Mouse (Mus musculus) intestine, embryonic 15.5 days (tissue): ENCODE data around the gene Xrcc4. TPM values are rescaled to one million over a fixed set of nuclear protein-coding genes. Genes with fewer than 3 reads are reported as not detected.

Source experiments
- ATAC-seq: fragments of 200-750 bp; cut with Nextera tagmentation; 2 replicates; pipeline ENCODE4 v1.8.0; 2017; ENCODE audit warnings: moderate TSS enrichment, moderate library complexity
- H3K27ac ChIP-seq: fragments of 300-500 bp; sonication (generic); 2 replicates; pipeline ENCODE4 v1.5.1; 2015; ENCODE audit warnings: mild to moderate bottlenecking, inconsistent platforms
- H3K27me3 ChIP-seq: fragments of 300-500 bp; sonication (generic); replicated peaks from 2 replicates; pipeline ENCODE4 v1.6.1; 2015; ENCODE audit warnings: inconsistent platforms
- H3K36me3 ChIP-seq: fragments of 300-500 bp; sonication (generic); 2 replicates; pipeline ENCODE4 v1.6.1; 2015; ENCODE audit warnings: inconsistent platforms
- H3K4me1 ChIP-seq: fragments of 300-500 bp; sonication (generic); replicated peaks from 2 replicates; pipeline ENCODE4 v1.6.1; 2015; ENCODE audit warnings: inconsistent platforms
- H3K4me2 ChIP-seq: fragments of 300-500 bp; sonication (generic); replicated peaks from 2 replicates; pipeline ENCODE4 v1.6.1; 2015; ENCODE audit warnings: mild to moderate bottlenecking, inconsistent platforms
- H3K4me3 ChIP-seq: fragments of 300-500 bp; sonication (generic); replicated peaks from 2 replicates; pipeline ENCODE4 v1.5.1; 2015; ENCODE audit warnings: inconsistent platforms
- H3K9ac ChIP-seq: fragments of 300-500 bp; sonication (generic); 2 replicates; pipeline ENCODE4 v1.6.1; 2015; ENCODE audit warnings: inconsistent platforms
- H3K9me3 ChIP-seq: fragments of 300-500 bp; sonication (generic); 2 replicates; pipeline ENCODE4 v1.6.1; 2016; ENCODE audit warnings: inconsistent platforms
- WGBS: fragments of 180-500 bp; shearing (Covaris S2); methylation state at CpG from one replicate; pipeline ENCODE4 v1.1.7; 2015; 5-methylcytosine and 5-hydroxymethylcytosine counted together
- polyA plus RNA-seq: library from polyadenylated mRNA; unstranded; fragments of >200 nt; fragmentation: Nextera tagmentation; extraction: Ambion mirVana; gene quantifications from 2 replicates; pipeline ENCODE4 v1.2.1, GENCODE M21; 2015

Gene Xrcc4
- polyA plus RNA-seq, 1 experiment from 2014 or later = 15.2 TPM

GRCm38 (mm10) chr13:89854139-89854538 lies 235.3 kb downstream of the Xrcc4 start:
- H3K4me3 ChIP-seq = no peak overlapping the region
- H3K27me3 ChIP-seq = no peaks in the 10 kb centered on the region
- H3K27ac ChIP-seq = no peak overlapping the region
- H3K9me3 ChIP-seq = no peaks in the 10 kb centered on the region
- no peak overlapping the region for H3K4me2 ChIP-seq
- no peaks in the 10 kb centered on the region for H3K4me1 ChIP-seq
- H3K9ac ChIP-seq = no peak overlapping the region
- H3K36me3 ChIP-seq = no peaks in the 10 kb centered on the region
- 69% methylated on average over 5 of the region's 5 CpGs for WGBS
- no peak for ATAC-seq

GRCm38 (mm10) chr13:89850746-89851145 lies 238.7 kb downstream of the Xrcc4 start:
- Histone ChIP-seq H3K27ac (no peak overlapping the region), H3K4me1 (no peaks in the 10 kb centered on the region), H3K4me3 (no peak overlapping the region), H3K4me2 (no peak overlapping the region), H3K9ac (no peak overlapping the region), H3K36me3 (no peaks in the 10 kb centered on the region), H3K9me3 (no peaks in the 10 kb centered on the region), H3K27me3 (no peaks in the 10 kb centered on the region)
- WGBS = 87% methylated on average over 2 of the region's 2 CpGs
- no peak for ATAC-seq

GRCm38 (mm10) chr13:89849955-89850354 lies 239.5 kb downstream of the Xrcc4 start:
- H3K4me2 ChIP-seq = no peak overlapping the region
- WGBS = 85% methylated on average over 1 of the region's 1 CpGs
- no peaks in the 10 kb centered on the region for H3K27me3 ChIP-seq
- no peaks in the 10 kb centered on the region for H3K4me1 ChIP-seq
- H3K4me3 ChIP-seq = no peak overlapping the region
- H3K36me3 ChIP-seq = no peaks in the 10 kb centered on the region
- H3K9ac ChIP-seq = no peak overlapping the region
- ATAC-seq = no peak
- no peak overlapping the region for H3K27ac ChIP-seq
- no peaks in the 10 kb centered on the region for H3K9me3 ChIP-seq

GRCm38 (mm10) chr13:89838635-89839034 lies 250.8 kb downstream of the Xrcc4 start:
- no peaks in the 10 kb centered on the region for H3K27me3 ChIP-seq
- no peak overlapping the region for H3K4me2 ChIP-seq
- H3K9ac ChIP-seq = no peak overlapping the region
- H3K36me3 ChIP-seq = no peaks in the 10 kb centered on the region
- ATAC-seq = no peak
- no peak overlapping the region for H3K4me3 ChIP-seq
- no peaks in the 10 kb centered on the region for H3K4me1 ChIP-seq
- no peaks in the 10 kb centered on the region for H3K9me3 ChIP-seq
- 89% methylated on average over 3 of the region's 3 CpGs for WGBS
- H3K27ac ChIP-seq = no peak overlapping the region

- H3K9me3 ChIP-seq = no peaks in the 10 kb centered on the region
- no peaks in the 10 kb centered on the region for H3K36me3 ChIP-seq
- WGBS = 90% methylated on average over 3 of the region's 3 CpGs
- no peak overlapping the region for H3K27ac ChIP-seq
- no peak overlapping the region for H3K4me3 ChIP-seq
- no peaks in the 10 kb centered on the region for H3K27me3 ChIP-seq
- no peak overlapping the region for H3K9ac ChIP-seq
- H3K4me2 ChIP-seq = no peak overlapping the region
- no peaks in the 10 kb centered on the region for H3K4me1 ChIP-seq
- no peak for ATAC-seq
Measured at GRCm38 (mm10) chr13:89834485-89834884, 254.9 kb downstream of the Xrcc4 start.

- Histone ChIP-seq H3K36me3 (no peaks in the 10 kb centered on the region), H3K9ac (no peak overlapping the region), H3K27me3 (no peaks in the 10 kb centered on the region), H3K4me2 (no peak overlapping the region), H3K27ac (no peak overlapping the region), H3K4me3 (no peak overlapping the region), H3K9me3 (no peaks in the 10 kb centered on the region), H3K4me1 (no peaks in the 10 kb centered on the region)
- no peak for ATAC-seq
- WGBS = 50% methylated on average over 2 of the region's 2 CpGs
Measured at GRCm38 (mm10) chr13:89833053-89833670, 256.2 kb downstream of the Xrcc4 start.

- H3K9me3 ChIP-seq = no peaks in the 10 kb centered on the region
- H3K4me1 ChIP-seq = no peaks in the 10 kb centered on the region
- no peaks in the 10 kb centered on the region for H3K36me3 ChIP-seq
- H3K9ac ChIP-seq = no peak overlapping the region
- H3K27ac ChIP-seq = no peak overlapping the region
- no peak for ATAC-seq
- no peak overlapping the region for H3K4me2 ChIP-seq
- 64% methylated on average over 3 of the region's 3 CpGs for WGBS
- no peak overlapping the region for H3K4me3 ChIP-seq
- no peaks in the 10 kb centered on the region for H3K27me3 ChIP-seq
Measured at GRCm38 (mm10) chr13:89828429-89828970, 260.9 kb downstream of the Xrcc4 start.

- Histone ChIP-seq H3K4me1 (no peaks in the 10 kb centered on the region), H3K9ac (no peak overlapping the region), H3K36me3 (no peaks in the 10 kb centered on the region), H3K4me2 (no peak overlapping the region), H3K9me3 (no peaks in the 10 kb centered on the region), H3K27me3 (no peaks in the 10 kb centered on the region), H3K4me3 (no peak overlapping the region), H3K27ac (no peak overlapping the region)
- 66% methylated on average over 2 of the region's 2 CpGs for WGBS
- ATAC-seq = no peak
Measured at GRCm38 (mm10) chr13:89827838-89828237, 261.6 kb downstream of the Xrcc4 start.

GRCm38 (mm10) chr13:89814543-89814942 lies 274.9 kb downstream of the Xrcc4 start:
- Histone ChIP-seq H3K9ac (no peak overlapping the region), H3K4me1 (no peaks in the 10 kb centered on the region), H3K27me3 (no peaks in the 10 kb centered on the region), H3K4me2 (no peak overlapping the region), H3K4me3 (no peak overlapping the region), H3K9me3 (no peaks in the 10 kb centered on the region), H3K27ac (no peak overlapping the region), H3K36me3 (no peaks in the 10 kb centered on the region)
- ATAC-seq = no peak
- 89% methylated on average over 2 of the region's 2 CpGs for WGBS

- Histone ChIP-seq H3K27ac (no peak overlapping the region), H3K4me3 (no peak overlapping the region), H3K27me3 (no peaks in the 10 kb centered on the region), H3K36me3 (no peaks in the 10 kb centered on the region), H3K4me2 (no peak overlapping the region), H3K9me3 (no peaks in the 10 kb centered on the region), H3K9ac (no peak overlapping the region), H3K4me1 (no peaks in the 10 kb centered on the region)
- ATAC-seq = no peak
- WGBS = 91% methylated on average over 2 of the region's 2 CpGs
Measured at GRCm38 (mm10) chr13:89812169-89812568, 277.2 kb downstream of the Xrcc4 start.

- Histone ChIP-seq H3K4me3 (no peak overlapping the region), H3K4me2 (no peak overlapping the region), H3K27me3 (no peaks in the 10 kb centered on the region), H3K4me1 (no peaks in the 10 kb centered on the region), H3K9ac (no peak overlapping the region), H3K36me3 (no peaks in the 10 kb centered on the region), H3K9me3 (no peaks in the 10 kb centered on the region), H3K27ac (no peak overlapping the region)
- ATAC-seq = no peak
Measured at GRCm38 (mm10) chr13:89809024-89809423, 280.4 kb downstream of the Xrcc4 start.

- Histone ChIP-seq H3K9ac (no peak overlapping the region), H3K4me3 (no peak overlapping the region), H3K4me2 (no peak overlapping the region), H3K9me3 (no peaks in the 10 kb centered on the region), H3K4me1 (no peaks in the 10 kb centered on the region), H3K27ac (no peak overlapping the region), H3K36me3 (no peaks in the 10 kb centered on the region), H3K27me3 (no peaks in the 10 kb centered on the region)
- 69% methylated on average over 2 of the region's 2 CpGs for WGBS
- no peak for ATAC-seq
Measured at GRCm38 (mm10) chr13:89801901-89802300, 287.5 kb downstream of the Xrcc4 start.

- Histone ChIP-seq H3K27ac (no peak overlapping the region), H3K4me3 (no peak overlapping the region), H3K9me3 (no peaks in the 10 kb centered on the region), H3K27me3 (no peaks in the 10 kb centered on the region), H3K36me3 (no peaks in the 10 kb centered on the region), H3K4me2 (no peak overlapping the region), H3K4me1 (no peaks in the 10 kb centered on the region), H3K9ac (no peak overlapping the region)
- 59% methylated on average over 3 of the region's 3 CpGs for WGBS
- no peak for ATAC-seq
Measured at GRCm38 (mm10) chr13:89797721-89798120, 291.7 kb downstream of the Xrcc4 start.
